Mouse (Mus musculus) subcutaneous adipose tissue, adult 2 months (tissue): Measurements from ENCODE around the gene Syt2. TPM values are rescaled to one million over a fixed set of nuclear protein-coding genes. Genes with fewer than 3 reads are reported as not detected.

Experiments used
- polyA plus RNA-seq: library from polyadenylated mRNA; depleted of rRNA; stranded (reverse); fragments of >200 nt; gene quantifications from 2 replicates; pipeline ENCODE4 v1.2.3, GENCODE M21; 2012; ENCODE audit warnings: low replicate concordance; rRNA removed

The Syt2 gene
- 0.56 and 1.6 TPM in 2 replicates for polyA plus RNA-seq

GRCm38 (mm10) chr1:134646261-134646962 lies at the start of gene Syt2:
Gene Syt2 (plus strand): TSS chr1:134646677.

Other genes with a start within 250 kb of the Syt2 start
- gene Cyb5r1, start 241.1 kb upstream of the Syt2 start, polyA plus RNA-seq = 58.7 and 118 TPM in 2 replicates
- 122 and 148 TPM in 2 replicates for gene Adipor1, start 231.3 kb upstream of the Syt2 start, polyA plus RNA-seq
- 6.7 and 11.5 TPM in 2 replicates for gene Klhl12, start 191.1 kb upstream of the Syt2 start, polyA plus RNA-seq
- gene Rabif, start 152.0 kb upstream of the Syt2 start, polyA plus RNA-seq = 16.9 and 19.5 TPM in 2 replicates
- gene Mgat4e, start 97.0 kb upstream of the Syt2 start, polyA plus RNA-seq = 0.09 TPM in 1 of 2 replicates, not detected in the other
- gene Kdm5b, start 86.5 kb upstream of the Syt2 start, polyA plus RNA-seq = 9.5 and 21.1 TPM in 2 replicates